Mouse (Mus musculus) cerebellum, adult 2 months (tissue): ENCODE measurements at regions not wholly inside any gene's neighbourhood (a gene's known extent, or its start where the extent isn't known, plus 50 kb on each side); places are given as distances from the start of the nearest gene placed in this dataset.

Experiments used
- DNase-seq, 2 experiments: peaks; one replicate each; pipeline ENCODE4 v3.0.0; 2021
- H3K27ac ChIP-seq: fragments of 200-500 bp; 2 replicates; pipeline ENCODE4 v1.5.1; 2012; ENCODE audit warnings: low read length, control low read depth, inconsistent platforms; ENCODE audit not compliant: insufficient read depth
- H3K27me3 ChIP-seq: fragments of 200-500 bp; 2 replicates; pipeline ENCODE4 v1.6.1; 2012; ENCODE audit warnings: inconsistent platforms, mild to moderate bottlenecking, low read length, moderate library complexity; ENCODE audit not compliant: control insufficient read depth, insufficient read depth
- H3K4me1 ChIP-seq: fragments of 200-500 bp; 2 replicates; pipeline ENCODE4 v1.6.1; 2011; ENCODE audit warnings: low read length; ENCODE audit not compliant: control insufficient read depth, insufficient read depth
- H3K4me3 ChIP-seq: fragments of 200-500 bp; replicated peaks from 2 replicates; pipeline ENCODE3; 2011; ENCODE audit warnings: mild to moderate bottlenecking, low read depth, low read length, control low read depth; ENCODE audit not compliant: insufficient read depth
- CTCF ChIP-seq: fragments of 200-500 bp; IDR thresholded peaks from 2 replicates; pipeline ENCODE4 v1.5.1; 2011; ENCODE audit warnings: low read depth, mild to moderate bottlenecking, control low read depth, low read length, moderate library complexity, borderline replicate concordance; ENCODE audit not compliant: insufficient read depth
- POLR2A ChIP-seq: fragments of 200-500 bp; IDR thresholded peaks from 2 replicates; pipeline ENCODE4 v1.6.1; 2011; ENCODE audit warnings: low read length, control low read depth, borderline replicate concordance; ENCODE audit not compliant: insufficient read depth
- WGBS: fragments of 180-500 bp; shearing (Covaris S2); methylation state at CpG from one replicate; pipeline ENCODE4 v1.1.7; 2018; 5-methylcytosine and 5-hydroxymethylcytosine counted together

GRCm38 (mm10) chr13:101314040-101314439, 454.0 kb downstream of the Pik3r1 start:
- no peak for DNase-seq
- TF ChIP-seq POLR2A: no peak
- no peak for TF ChIP-seq CTCF
- no peaks in the 10 kb centered on the region for H3K27me3 ChIP-seq
- H3K4me1 ChIP-seq: peaks cover 11% of the 10 kb centered on the region; the same call in 1 of the 2 replicates
- H3K4me3 ChIP-seq: no peak overlapping the region
- H3K27ac ChIP-seq: no peak overlapping the region

- WGBS: 55% methylated on average over 3 of the region's 3 CpGs
- 0 out of 2 replicates have a peak, but pooled peaks cover under 1% of the 10 kb centered on the region for H3K4me1 ChIP-seq
- H3K27ac ChIP-seq: no peak overlapping the region
- no peak for TF ChIP-seq POLR2A
- TF ChIP-seq CTCF: no peak
- H3K27me3 ChIP-seq: no peaks in the 10 kb centered on the region
- H3K4me3 ChIP-seq: no peak overlapping the region
- DNase-seq: no peak
Observed at GRCm38 (mm10) chr13:101311634-101312314, 456.2 kb downstream of the Pik3r1 start.

- H3K27ac ChIP-seq: no peak overlapping the region
- no peak overlapping the region for H3K4me3 ChIP-seq
- TF ChIP-seq CTCF (no peak), POLR2A (no peak)
- 93% methylated on average over 5 of the region's 5 CpGs for WGBS
- H3K4me1 ChIP-seq: no peaks in the 10 kb centered on the region
- H3K27me3 ChIP-seq: no peaks in the 10 kb centered on the region
- DNase-seq: no peak
Observed at GRCm38 (mm10) chr13:101308724-101309123, 459.3 kb downstream of the Pik3r1 start.

GRCm38 (mm10) chr13:101305695-101306413, 462.2 kb downstream of the Pik3r1 start:
- Histone ChIP-seq H3K4me3 (no peak overlapping the region), H3K27me3 (no peaks in the 10 kb centered on the region), H3K27ac (no peak overlapping the region), H3K4me1 (no peaks in the 10 kb centered on the region)
- 81% methylated on average over 11 of the region's 11 CpGs for WGBS
- no peak for DNase-seq
- TF ChIP-seq POLR2A: no peak
- no peak for TF ChIP-seq CTCF

- no peaks in the 10 kb centered on the region for H3K4me1 ChIP-seq
- H3K4me3 ChIP-seq: no peak overlapping the region
- 89% methylated on average over 6 of the region's 6 CpGs for WGBS
- TF ChIP-seq POLR2A (no peak), CTCF (no peak)
- DNase-seq: no peak
- no peaks in the 10 kb centered on the region for H3K27me3 ChIP-seq
- no peak overlapping the region for H3K27ac ChIP-seq
Observed at GRCm38 (mm10) chr13:101305063-101305462, 463.0 kb downstream of the Pik3r1 start.

GRCm38 (mm10) chr13:101301361-101301760, 466.7 kb downstream of the Pik3r1 start:
- WGBS: 88% methylated on average over 2 of the region's 2 CpGs

GRCm38 (mm10) chr13:101289407-101289806, 456.2 kb upstream of the Slc30a5 start:
- Histone ChIP-seq H3K27ac (no peak overlapping the region), H3K4me3 (no peak overlapping the region), H3K27me3 (no peaks in the 10 kb centered on the region), H3K4me1 (no peaks in the 10 kb centered on the region)
- 95% methylated on average over 4 of the region's 4 CpGs for WGBS
- no peak for DNase-seq
- TF ChIP-seq CTCF (no peak), POLR2A (no peak)

More at GRCm38 (mm10) chr13:101301361-101301760, 466.7 kb downstream of the Pik3r1 start:
- TF ChIP-seq POLR2A (no peak), CTCF (no peak)
- Histone ChIP-seq H3K27ac (no peak overlapping the region), H3K4me3 (no peak overlapping the region), H3K27me3 (no peaks in the 10 kb centered on the region), H3K4me1 (no peaks in the 10 kb centered on the region)
- no peak for DNase-seq

GRCm38 (mm10) chr13:101287131-101287530, 453.9 kb upstream of the Slc30a5 start:
- H3K4me3 ChIP-seq: no peak overlapping the region
- 46% methylated on average over 4 of the region's 4 CpGs for WGBS
- no peak for TF ChIP-seq POLR2A
- no peak for TF ChIP-seq CTCF
- H3K4me1 ChIP-seq: no peaks in the 10 kb centered on the region
- H3K27ac ChIP-seq: no peak overlapping the region
- H3K27me3 ChIP-seq: no peaks in the 10 kb centered on the region
- DNase-seq: no peak
